Mouse (Mus musculus) MEL (cell line): ENCODE data around the gene Cd5l. TPM values are rescaled to one million over a fixed set of nuclear protein-coding genes. Genes with fewer than 3 reads are reported as not detected.

ENCODE experiments used
- DNase-seq: peaks from one replicate; pipeline ENCODE4 v3.0.0; 2011; ENCODE audit warnings: low read depth, low spot score
- H3K27ac ChIP-seq: 2 replicates; pipeline ENCODE4 v1.5.1; 2012; ENCODE audit warnings: low read depth, mild to moderate bottlenecking, control low read depth, low read length, moderate library complexity; ENCODE audit not compliant: control insufficient read depth
- H3K27me3 ChIP-seq, 2 experiments: fragments of 150-350 bp in 1 of 2; sonication (generic) in 1 of 2; 2 replicates each; pipeline ENCODE4 v1.6.1; 2012; ENCODE audit warnings: low read length in 2 of 2, mild to moderate bottlenecking in 2 of 2, improper control_type of control experiment in 1 of 2, moderate library complexity in 1 of 2; ENCODE audit not compliant: insufficient read depth in 2 of 2, control insufficient read depth in 1 of 2
- H3K36me3 ChIP-seq, 2 experiments: 2 replicates each; pipeline ENCODE4 v1.6.1; 2012 to 2014; ENCODE audit warnings: low read length in 2 of 2, improper control_type of control experiment in 1 of 2, inconsistent platforms in 1 of 2, mild to moderate bottlenecking in 1 of 2; ENCODE audit not compliant: insufficient read depth in 2 of 2, control insufficient read depth in 1 of 2
- H3K4me1 ChIP-seq, 2 experiments: fragments of 150-350 bp in 1 of 2; sonication (generic) in 1 of 2; 2 replicates each; pipeline ENCODE4 v1.6.1; 2012; ENCODE audit warnings: low read length in 2 of 2, improper control_type of control experiment in 1 of 2, mild to moderate bottlenecking in 1 of 2; ENCODE audit not compliant: insufficient read depth in 2 of 2, control insufficient read depth in 1 of 2
- H3K4me3 ChIP-seq, 2 experiments: fragments of 150-350 bp in 1 of 2; sonication (generic) in 1 of 2; 2 replicates each; pipeline ENCODE4 v1.5.1; 2012; ENCODE audit warnings: low read depth in 2 of 2, low read length in 2 of 2, mild to moderate bottlenecking in 2 of 2, moderate library complexity in 2 of 2, control low read depth in 1 of 2, improper control_type of control experiment in 1 of 2; ENCODE audit not compliant: control insufficient read depth in 1 of 2, insufficient read depth in 1 of 2
- H3K79me2 ChIP-seq: 2 replicates; pipeline ENCODE4 v1.6.1; 2012; ENCODE audit warnings: mild to moderate bottlenecking, low read length, moderate library complexity; ENCODE audit not compliant: control insufficient read depth, poor library complexity, insufficient read depth
- H3K9ac ChIP-seq: 2 replicates; pipeline ENCODE4 v1.6.1; 2012; ENCODE audit warnings: low read depth, mild to moderate bottlenecking, control low read depth, low read length, moderate library complexity; ENCODE audit not compliant: control insufficient read depth, poor library complexity, severe bottlenecking
- H3K9me3 ChIP-seq: fragments of 150-350 bp; sonication (generic); replicated peaks from 2 replicates; pipeline ENCODE4 v1.6.1; 2012; ENCODE audit warnings: mild to moderate bottlenecking, low read length, improper control_type of control experiment, moderate library complexity; ENCODE audit not compliant: insufficient read depth
- CHD1 ChIP-seq: IDR thresholded peaks from 2 replicates; pipeline ENCODE4 v1.6.1; 2012; ENCODE audit warnings: low read depth, mild to moderate bottlenecking, inconsistent platforms, low read length, improper control_type of control experiment
- ELF1 ChIP-seq: IDR thresholded peaks from 2 replicates; pipeline ENCODE4 v1.6.1; 2014; ENCODE audit warnings: low read depth, mild to moderate bottlenecking, inconsistent platforms, low read length, improper control_type of control experiment, moderate library complexity
- EP300 ChIP-seq, 2 experiments: IDR thresholded peaks; 2 replicates each; pipeline ENCODE4 v1.6.1; 2011; ENCODE audit warnings: improper control_type of control experiment in 2 of 2, low read length in 2 of 2, low read depth in 1 of 2, mild to moderate bottlenecking in 1 of 2
- GABPA ChIP-seq: IDR thresholded peaks from 2 replicates; pipeline ENCODE4 v1.6.1; 2012; ENCODE audit warnings: low read depth, mild to moderate bottlenecking, inconsistent platforms, low read length, improper control_type of control experiment, moderate library complexity
- HCFC1 ChIP-seq: IDR thresholded peaks from 2 replicates; pipeline ENCODE4 v1.6.1; 2012; ENCODE audit warnings: low read depth, mild to moderate bottlenecking, inconsistent platforms, low read length, improper control_type of control experiment, moderate library complexity
- JUND ChIP-seq: IDR thresholded peaks from 2 replicates; pipeline ENCODE4 v1.6.1; 2011; ENCODE audit warnings: low read depth, mild to moderate bottlenecking, improper control_type of control experiment, low read length
- KAT2A ChIP-seq: conservative IDR thresholded peaks from 2 replicates; pipeline ENCODE4 v1.6.1; 2012; ENCODE audit warnings: low read depth, low read length, improper control_type of control experiment, inconsistent platforms
- MAZ ChIP-seq: IDR thresholded peaks from 2 replicates; pipeline ENCODE4 v1.6.1; 2012; ENCODE audit warnings: low read depth, mild to moderate bottlenecking, inconsistent platforms, low read length, improper control_type of control experiment
- MEF2A ChIP-seq: IDR thresholded peaks from 2 replicates; pipeline ENCODE4 v1.6.1; 2014; ENCODE audit warnings: low read depth, mild to moderate bottlenecking, inconsistent platforms, low read length, improper control_type of control experiment; ENCODE audit not compliant: poor library complexity, insufficient replicate concordance, severe bottlenecking; ENCODE audit errors: extremely low read depth
- MXI1 ChIP-seq: IDR thresholded peaks from 2 replicates; pipeline ENCODE4 v1.6.1; 2011; ENCODE audit warnings: mild to moderate bottlenecking, low read depth, low read length, improper control_type of control experiment
- NELFE ChIP-seq: IDR thresholded peaks from 2 replicates; pipeline ENCODE4 v1.6.1; 2011; ENCODE audit warnings: low read depth, low read length, improper control_type of control experiment
- POLR2A ChIP-seq, 2 experiments: IDR thresholded peaks; 2 replicates each; pipeline ENCODE4 v1.6.1; 2011 to 2012; ENCODE audit warnings: low read length in 2 of 2, mild to moderate bottlenecking in 2 of 2, control low read depth in 1 of 2, improper control_type of control experiment in 1 of 2, low read depth in 1 of 2, moderate library complexity in 1 of 2; ENCODE audit not compliant: control insufficient read depth in 1 of 2, insufficient read depth in 1 of 2, poor library complexity in 1 of 2
- POLR2AphosphoS2 ChIP-seq: IDR thresholded peaks from 2 replicates; pipeline ENCODE4 v1.6.1; 2011; ENCODE audit warnings: low read length, improper control_type of control experiment
- POLR2AphosphoS5 ChIP-seq: IDR thresholded peaks from 2 replicates; pipeline ENCODE4 v1.6.1; 2012; ENCODE audit warnings: low read depth, borderline replicate concordance, mild to moderate bottlenecking, inconsistent platforms, low read length, moderate library complexity, mixed read lengths
- RCOR1 ChIP-seq: IDR thresholded peaks from 2 replicates; pipeline ENCODE4 v1.6.1; 2012; ENCODE audit warnings: low read depth, mild to moderate bottlenecking, inconsistent platforms, low read length, improper control_type of control experiment
- SMC3 ChIP-seq: IDR thresholded peaks from 2 replicates; pipeline ENCODE4 v1.6.1; 2011; ENCODE audit warnings: low read depth, low read length, improper control_type of control experiment
- TAL1 ChIP-seq: IDR thresholded peaks from 2 replicates; pipeline ENCODE4 v1.6.1; 2012; ENCODE audit warnings: mild to moderate bottlenecking, inconsistent platforms, low read length, moderate library complexity, mixed read lengths
- TCF12 ChIP-seq: IDR thresholded peaks from 2 replicates; pipeline ENCODE4 v1.6.1; 2014; ENCODE audit warnings: low read depth, mild to moderate bottlenecking, inconsistent platforms, low read length, improper control_type of control experiment, moderate library complexity
- UBTF ChIP-seq: IDR thresholded peaks from 2 replicates; pipeline ENCODE4 v1.6.1; 2012; ENCODE audit warnings: low read depth, mild to moderate bottlenecking, inconsistent platforms, low read length, improper control_type of control experiment, moderate library complexity, borderline replicate concordance; ENCODE audit not compliant: insufficient read depth
- USF1 ChIP-seq: IDR thresholded peaks from 2 replicates; pipeline ENCODE4 v1.6.1; 2014; ENCODE audit warnings: low read depth, mild to moderate bottlenecking, inconsistent platforms, low read length, improper control_type of control experiment, moderate library complexity
- ZC3H11A ChIP-seq: IDR thresholded peaks from 2 replicates; pipeline ENCODE4 v1.6.1; 2012; ENCODE audit warnings: low read depth, mild to moderate bottlenecking, inconsistent platforms, low read length, improper control_type of control experiment
- polyA plus RNA-seq, 2 experiments: library from polyadenylated mRNA; stranded (reverse) in 1 of 2; unstranded in 1 of 2; fragments of >175 nt in 1 of 2; fragments of >200 nt in 1 of 2; gene quantifications; 2 replicates each; pipeline versions ENCODE4 v1.2.1 to v1.2.4; 2012; ENCODE audit warnings: low replicate concordance in 2 of 2, low read depth in 1 of 2; ENCODE audit not compliant: insufficient read length in 2 of 2, insufficient read depth in 1 of 2, missing spikeins in 1 of 2
- total RNA-seq: library from RNA; depleted of rRNA; stranded (reverse); fragments of 300-350 nt; gene quantifications from 2 replicates; pipeline ENCODE4 v1.2.3, GENCODE M21; 2012

Gene Cd5l
- total and polyA plus RNA-seq, 3 experiments: not detected

- no peak overlapping the region for H3K27ac ChIP-seq
- no peaks in the 10 kb centered on the region for H3K4me1 ChIP-seq
- no peak for DNase-seq
- H3K4me3 ChIP-seq: no peak overlapping the region
- H3K9me3 ChIP-seq: no peaks in the 10 kb centered on the region
- no peak overlapping the region for H3K9ac ChIP-seq
- peaks cover 0 to under 1% of the 10 kb centered on the region in 2 experiments; a peak in 1 of 4 replicates for H3K27me3 ChIP-seq
- H3K79me2 ChIP-seq: no peaks in the 10 kb centered on the region
- TF ChIP-seq GABPA (no peak), ELF1 (no peak), HCFC1 (no peak), TAL1 (no peak), UBTF (no peak), POLR2AphosphoS5 (no peak), POLR2A (IDR thresholded peaks at IDR 0.05; ENCODE audit: control insufficient read depth in 1 of 2, insufficient read depth in 1 of 2, low read depth in 1 of 2, low read length in 2 of 2, poor library complexity in 1 of 2) (no peak), NELFE (no peak)
- no peaks in the 10 kb centered on the region for H3K36me3 ChIP-seq
Observed at GRCm38 (mm10) chr3:87381806-87382712, 24.4 kb downstream of the Cd5l start.

GRCm38 (mm10) chr3:87383308-87383707 lies 25.6 kb downstream of the Cd5l start:
- no peaks in the 10 kb centered on the region for H3K4me1 ChIP-seq

More at GRCm38 (mm10) chr3:87383308-87383707, 25.6 kb downstream of the Cd5l start:
- Histone ChIP-seq H3K4me3 (no peak overlapping the region), H3K27ac (no peak overlapping the region), H3K36me3 (no peaks in the 10 kb centered on the region), H3K9me3 (no peaks in the 10 kb centered on the region), H3K27me3 (peaks cover 0 to 8% of the 10 kb centered on the region in 2 experiments; a peak in 2 of 4 replicates), H3K9ac (no peak overlapping the region), H3K79me2 (no peaks in the 10 kb centered on the region)
- no peak for DNase-seq
- no peak for TF ChIP-seq HCFC1
- TF ChIP-seq POLR2AphosphoS5: no peak
- no peak for TF ChIP-seq SMC3
- TF ChIP-seq MEF2A: no peak
- TF ChIP-seq RCOR1: no peak
- no peak for TF ChIP-seq KAT2A
- no peak for TF ChIP-seq TCF12
- TF ChIP-seq UBTF: no peak
- no peak for TF ChIP-seq TAL1
- no peak for TF ChIP-seq USF1
- no peak for TF ChIP-seq ELF1
- TF ChIP-seq JUND: no peak
- TF ChIP-seq CHD1: no peak
- no peak for TF ChIP-seq NELFE
- TF ChIP-seq MXI1: no peak
- TF ChIP-seq MAZ: no peak
- no peak for TF ChIP-seq POLR2AphosphoS2
- TF ChIP-seq ZC3H11A: no peak
- TF ChIP-seq EP300 (IDR thresholded peaks at IDR 0.05; ENCODE audit: low read depth in 1 of 2, low read length in 2 of 2): no peak
